Mouse (Mus musculus) lung, postnatal 14 days (tissue): ENCODE measurements around the gene Ssc4d.

ENCODE experiments used
- DNase-seq: peaks from one replicate; pipeline ENCODE4 v3.0.0; 2021

Ssc4d gene

DNA sequence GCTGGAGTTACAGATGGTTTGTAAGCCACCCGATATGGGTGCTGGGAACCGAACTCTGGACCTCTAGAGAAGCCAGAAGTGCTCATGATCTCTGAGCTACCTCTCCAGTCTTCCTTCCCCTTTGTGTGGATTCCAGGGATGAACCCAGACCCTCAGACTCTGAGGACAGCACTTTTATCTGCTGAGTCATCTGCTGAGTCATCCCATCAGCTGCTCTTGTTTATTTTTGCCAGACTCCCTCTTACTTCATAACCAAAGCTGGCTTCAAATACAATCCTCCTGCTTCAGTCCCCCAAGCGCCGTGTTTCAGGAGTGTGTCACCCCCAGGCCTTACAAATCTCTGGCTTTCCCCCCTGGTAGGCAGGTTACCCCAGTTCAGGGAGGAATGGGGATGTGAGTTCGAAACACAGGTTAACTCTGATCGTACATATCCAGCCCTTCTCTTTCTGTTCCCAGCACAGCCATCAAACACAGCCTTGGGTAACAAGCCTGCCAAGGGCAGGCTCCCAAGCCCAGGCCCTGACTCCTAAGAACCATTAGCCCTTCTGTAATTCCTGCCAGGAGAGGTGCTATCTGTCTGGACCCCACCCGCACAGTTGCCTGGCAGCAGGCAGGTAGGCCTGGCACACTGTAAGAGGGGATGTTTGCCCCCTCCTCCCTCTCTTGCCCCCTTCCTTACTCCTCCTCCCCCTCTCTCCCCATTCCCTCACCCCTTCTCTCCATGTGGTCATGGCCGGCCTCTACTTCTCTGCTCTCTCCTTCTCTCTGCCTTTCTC lies 1.8 kb upstream of the Ssc4d start:
- no peak for DNase-seq

DNA sequence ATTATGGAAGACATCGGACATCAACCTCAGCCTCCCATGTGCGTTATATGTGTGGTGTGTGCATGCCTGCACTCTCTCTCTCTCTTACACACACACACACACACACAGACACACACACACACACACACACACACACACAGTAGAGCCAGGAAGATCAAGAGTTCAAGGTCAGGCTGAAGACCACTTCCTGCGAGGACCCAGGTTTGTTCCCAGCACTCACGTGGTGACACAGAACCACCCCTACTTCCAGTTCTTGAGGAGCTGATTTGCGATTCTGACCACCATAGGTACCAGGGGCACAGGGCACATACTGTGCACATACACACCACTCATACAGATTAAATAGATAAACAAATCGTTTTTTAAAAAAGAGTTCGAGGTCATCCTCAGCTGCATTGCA lies 2.5 kb downstream of the Ssc4d start:
- DNase-seq = no peak

DNA sequence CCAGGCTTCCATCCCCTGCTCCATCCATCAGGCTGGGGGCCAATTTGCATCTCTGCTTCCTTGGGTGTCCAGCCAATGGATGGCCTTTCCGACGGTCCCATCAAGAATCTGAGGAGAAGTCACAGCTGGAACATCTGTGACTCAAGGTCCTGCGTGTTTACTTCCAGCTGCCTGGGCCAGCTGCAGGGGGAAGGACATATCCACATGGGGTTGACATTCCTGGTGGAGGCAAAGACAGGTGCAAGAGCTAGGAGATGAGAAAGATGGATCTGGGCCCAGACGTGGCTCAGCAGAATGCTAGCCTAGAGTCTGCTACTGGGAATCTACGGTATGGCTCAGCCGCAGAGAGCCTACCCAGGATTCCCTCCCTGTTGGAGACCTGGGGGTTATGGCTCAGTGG lies 4.1 kb downstream of the Ssc4d start:
- no peak for DNase-seq

DNA sequence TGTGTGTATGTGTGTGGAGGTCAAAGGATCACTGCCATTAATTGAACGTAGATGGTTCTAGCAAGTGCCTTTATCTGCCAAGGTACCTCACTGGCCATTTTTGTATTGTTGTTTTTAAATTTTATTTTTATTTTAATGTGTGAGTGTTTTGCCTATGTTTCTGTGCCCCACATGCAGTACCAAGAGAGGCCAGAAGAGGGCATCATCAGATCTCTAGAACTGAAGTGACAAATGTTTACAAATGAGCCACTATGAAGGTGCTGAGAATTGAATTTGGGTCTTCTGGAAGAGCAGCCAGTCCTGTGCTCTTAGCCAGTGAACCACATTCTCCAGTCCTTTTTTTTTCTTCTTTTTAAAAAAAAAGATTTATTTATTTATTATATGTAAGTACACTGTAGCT lies 5.5 kb downstream of the Ssc4d start:
- peak; percentile 68 for DNase-seq

DNA sequence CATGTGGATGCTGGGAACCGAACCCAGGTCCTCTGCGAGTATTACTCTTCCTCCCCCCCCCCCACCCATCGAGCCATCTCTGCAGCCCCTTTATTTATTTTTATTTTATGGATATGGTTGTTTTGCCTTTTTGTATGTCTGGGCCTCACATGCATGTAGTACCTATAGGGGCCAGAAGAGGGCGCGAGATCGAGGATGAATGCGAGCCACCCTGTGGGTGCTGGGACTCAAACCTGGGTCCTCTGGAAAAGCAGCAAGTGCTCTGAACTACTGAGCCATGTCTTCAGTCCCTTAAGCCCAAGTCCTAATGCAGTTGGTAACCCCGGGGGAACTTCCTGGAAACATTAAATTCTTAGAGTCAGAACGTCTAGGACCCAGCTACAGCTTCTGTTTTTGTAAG lies 7.5 kb downstream of the Ssc4d start:
- DNase-seq = peak; percentile 14

DNA sequence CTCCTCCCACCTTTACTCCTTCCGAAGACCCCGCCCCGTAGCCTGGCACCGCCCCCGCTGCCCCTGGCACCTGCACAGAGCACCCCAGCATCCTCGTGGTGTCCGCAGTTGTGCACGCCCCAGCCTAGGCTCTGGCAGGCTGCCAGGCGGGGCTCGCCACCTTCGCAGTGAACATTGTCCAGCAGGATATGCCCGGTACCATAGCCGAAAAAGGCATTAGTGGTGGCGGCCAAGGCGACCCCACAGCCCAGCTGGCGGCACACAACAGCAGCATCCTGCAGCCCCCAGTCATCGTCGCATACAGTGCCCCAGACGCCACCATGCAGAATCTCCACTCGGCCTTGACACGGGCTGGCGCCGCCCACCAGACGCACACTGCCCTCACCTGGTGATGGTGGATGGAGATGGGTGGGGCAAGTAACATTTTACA lies 8.8 kb downstream of the Ssc4d start:
- DNase-seq = peak; percentile 21

DNA sequence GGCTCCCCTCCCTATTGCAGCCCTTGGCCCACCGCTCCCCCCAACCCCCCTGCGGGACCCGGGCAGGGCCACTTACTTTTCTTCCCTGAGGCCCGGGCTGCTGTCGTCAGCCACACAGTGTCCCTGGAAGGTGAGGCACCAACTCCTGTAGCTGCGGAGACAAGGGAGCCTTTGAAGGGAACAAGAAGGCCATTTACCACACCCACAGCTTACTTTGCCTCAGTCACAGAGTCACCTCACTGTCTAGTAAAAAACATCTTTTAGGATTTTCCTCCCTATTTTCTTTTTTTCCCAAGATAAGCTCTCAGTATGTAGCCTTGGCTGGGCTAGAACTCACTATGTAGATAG lies 11.1 kb downstream of the Ssc4d start:
- no peak for DNase-seq

DNA sequence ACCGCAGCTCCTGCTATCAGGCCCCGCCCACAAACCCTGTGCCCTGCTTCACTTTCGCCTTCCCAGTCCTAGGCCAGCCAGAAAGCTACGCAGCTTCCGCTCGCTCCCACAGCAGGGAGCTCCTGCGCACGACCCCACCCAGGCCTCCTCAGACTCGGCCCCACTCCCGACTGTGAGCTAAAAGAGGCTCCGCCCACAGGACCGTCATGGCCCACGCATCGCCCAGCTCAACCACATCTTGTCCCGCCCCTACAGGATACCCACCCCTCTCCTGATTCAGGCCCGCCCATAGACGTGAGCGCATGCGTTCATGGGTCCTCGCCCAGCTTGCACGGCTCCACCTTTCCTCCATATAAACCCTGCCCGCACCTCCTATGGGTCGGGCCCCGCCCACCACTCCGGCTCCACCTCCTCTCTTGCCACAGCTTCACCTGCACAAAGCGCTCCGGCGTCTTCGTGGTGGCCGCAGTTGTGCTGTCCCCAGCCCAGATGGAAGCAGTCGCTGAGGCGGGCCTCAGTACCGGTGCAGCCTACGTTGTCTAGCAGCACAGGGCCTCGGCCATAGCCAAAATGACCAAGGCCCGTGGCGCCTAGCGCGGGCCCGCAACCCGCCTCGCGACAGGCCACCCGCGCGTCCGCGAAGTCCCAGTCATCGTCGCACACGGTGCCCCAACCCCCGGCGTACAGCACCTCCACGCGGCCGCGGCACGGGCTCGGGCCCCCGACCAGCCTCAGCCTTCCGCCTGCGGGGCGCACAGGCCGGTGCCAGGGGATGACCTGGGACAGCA lies 11.6 kb downstream of the Ssc4d start:
- DNase-seq = peak; percentile 98

DNA sequence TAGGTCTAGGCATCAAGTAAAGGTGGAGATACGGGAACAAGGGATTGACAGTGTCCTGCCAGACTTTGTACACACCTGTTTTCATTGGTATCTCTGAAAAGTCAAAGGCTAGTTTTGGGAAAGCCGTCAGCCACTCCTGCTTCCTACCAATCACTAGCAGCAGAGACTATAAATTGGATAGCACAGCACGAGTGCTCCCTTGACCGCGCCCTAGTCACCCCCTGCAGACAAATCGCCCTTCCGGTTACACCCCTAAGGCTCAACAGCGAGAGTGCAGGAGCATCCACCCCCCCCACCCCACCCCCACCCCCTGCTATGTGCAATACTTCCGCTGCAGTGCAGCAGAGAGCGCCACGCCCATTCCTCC lies 12.2 kb downstream of the Ssc4d start:
- no peak for DNase-seq

DNA sequence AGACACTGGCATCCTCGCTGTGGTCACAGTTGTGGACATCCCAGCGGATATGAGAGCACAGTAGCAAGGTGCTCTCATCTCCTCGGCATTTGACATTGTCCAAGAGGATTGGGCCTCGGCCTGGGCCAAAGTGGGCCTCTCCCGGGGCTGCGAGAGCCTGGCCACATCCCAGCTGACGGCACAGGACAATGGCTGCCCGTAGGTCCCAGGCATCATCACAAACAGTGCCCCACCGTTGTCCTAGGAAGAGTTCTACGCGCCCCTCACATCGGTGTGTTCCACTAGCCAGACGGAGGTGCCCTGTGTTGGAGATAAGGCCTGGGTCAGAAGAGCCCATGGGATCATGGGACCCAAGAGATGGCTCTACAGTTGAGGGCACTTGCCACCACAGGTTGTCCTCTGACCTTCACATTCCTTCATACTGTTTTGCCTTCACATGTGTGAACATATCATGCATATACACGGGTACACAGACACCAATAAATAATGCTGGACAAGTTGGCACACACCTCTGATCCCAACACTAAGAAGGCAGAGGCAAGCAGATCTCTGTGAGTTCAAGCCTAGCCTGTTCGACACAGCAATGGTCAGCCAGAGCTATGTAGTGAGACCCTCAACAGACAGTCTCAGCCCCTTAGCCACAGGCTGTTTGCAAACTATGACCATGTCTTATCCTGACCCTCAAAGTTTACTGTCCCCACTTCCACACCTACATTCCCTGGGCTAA lies 13.3 kb downstream of the Ssc4d start:
- DNase-seq = no peak

DNA sequence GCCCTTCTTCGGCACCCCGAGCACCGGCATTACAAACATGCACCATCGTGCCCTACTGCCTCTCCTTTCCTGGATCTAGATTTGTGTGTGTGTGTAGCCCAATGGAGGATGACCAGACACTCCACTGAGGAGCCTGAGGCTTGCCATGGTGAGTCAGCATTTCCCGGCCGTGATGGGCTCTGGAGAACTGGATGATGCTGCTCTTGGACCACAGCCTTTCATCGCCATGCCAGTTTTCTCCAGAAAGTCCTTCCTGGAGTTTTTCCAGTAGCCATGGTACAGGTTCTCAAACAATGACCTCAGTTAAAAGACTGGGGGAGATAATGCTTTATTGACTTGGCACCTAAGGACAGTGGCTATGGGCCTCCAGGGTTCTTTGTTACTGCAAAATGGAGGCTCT lies 14.4 kb downstream of the Ssc4d start:
- no peak for DNase-seq

DNA sequence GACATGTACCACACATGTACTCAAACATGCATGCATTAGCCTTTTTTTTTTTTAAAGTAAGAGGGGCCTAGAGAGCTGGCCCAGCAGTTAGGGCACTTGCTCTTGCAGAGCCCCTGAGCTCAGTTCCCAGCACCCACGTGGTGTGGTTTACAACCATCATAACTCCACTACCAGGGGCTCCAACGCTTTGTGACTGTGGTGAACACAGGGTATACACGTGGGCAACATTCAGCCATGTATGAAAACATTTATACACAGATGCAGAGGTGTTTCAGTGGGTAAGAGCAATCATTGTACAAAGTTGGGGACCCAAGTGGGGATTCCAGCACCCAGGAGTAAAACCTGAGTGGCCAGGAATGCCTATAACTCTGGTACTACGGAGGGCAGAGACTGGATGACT lies 16.0 kb downstream of the Ssc4d start:
- no peak for DNase-seq

DNA sequence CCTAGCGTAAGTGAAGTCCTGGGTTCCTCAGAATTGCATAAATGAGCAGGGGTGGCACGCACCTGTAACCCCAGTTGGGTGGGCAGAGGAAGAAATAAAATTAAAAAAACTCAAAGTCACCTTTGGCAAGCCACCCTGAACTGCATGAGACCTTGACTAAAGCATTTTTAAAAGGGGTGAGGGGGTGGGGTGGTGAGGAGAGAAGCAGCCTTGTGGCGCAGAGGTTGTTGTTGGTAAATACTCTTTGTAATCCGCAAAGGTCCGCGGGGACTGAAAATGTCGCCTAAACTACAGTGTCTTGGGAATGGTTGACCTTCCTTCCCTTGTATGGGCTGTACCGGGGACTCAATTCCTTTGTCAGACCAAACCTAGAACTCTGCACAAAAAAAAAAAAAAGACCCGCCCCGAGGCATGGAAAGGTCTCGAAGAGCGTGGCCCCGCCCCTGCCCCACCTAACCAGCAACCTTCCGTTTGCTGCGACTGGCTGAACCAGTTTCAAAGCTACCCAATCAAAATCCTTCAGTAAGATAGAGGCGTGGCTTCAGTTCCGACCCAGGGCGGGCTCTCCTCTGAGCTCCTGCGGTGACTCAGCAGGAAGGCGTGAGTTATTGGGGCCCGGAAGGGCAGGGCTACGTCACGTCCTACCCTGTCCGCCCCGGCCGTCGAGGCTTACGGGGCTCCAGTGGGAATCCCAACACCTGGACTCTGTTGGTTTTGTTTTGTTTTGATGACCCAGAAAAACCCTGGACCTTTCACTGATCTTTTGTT lies 16.9 kb downstream of the Ssc4d start:
- peak; percentile 91 for DNase-seq

DNA sequence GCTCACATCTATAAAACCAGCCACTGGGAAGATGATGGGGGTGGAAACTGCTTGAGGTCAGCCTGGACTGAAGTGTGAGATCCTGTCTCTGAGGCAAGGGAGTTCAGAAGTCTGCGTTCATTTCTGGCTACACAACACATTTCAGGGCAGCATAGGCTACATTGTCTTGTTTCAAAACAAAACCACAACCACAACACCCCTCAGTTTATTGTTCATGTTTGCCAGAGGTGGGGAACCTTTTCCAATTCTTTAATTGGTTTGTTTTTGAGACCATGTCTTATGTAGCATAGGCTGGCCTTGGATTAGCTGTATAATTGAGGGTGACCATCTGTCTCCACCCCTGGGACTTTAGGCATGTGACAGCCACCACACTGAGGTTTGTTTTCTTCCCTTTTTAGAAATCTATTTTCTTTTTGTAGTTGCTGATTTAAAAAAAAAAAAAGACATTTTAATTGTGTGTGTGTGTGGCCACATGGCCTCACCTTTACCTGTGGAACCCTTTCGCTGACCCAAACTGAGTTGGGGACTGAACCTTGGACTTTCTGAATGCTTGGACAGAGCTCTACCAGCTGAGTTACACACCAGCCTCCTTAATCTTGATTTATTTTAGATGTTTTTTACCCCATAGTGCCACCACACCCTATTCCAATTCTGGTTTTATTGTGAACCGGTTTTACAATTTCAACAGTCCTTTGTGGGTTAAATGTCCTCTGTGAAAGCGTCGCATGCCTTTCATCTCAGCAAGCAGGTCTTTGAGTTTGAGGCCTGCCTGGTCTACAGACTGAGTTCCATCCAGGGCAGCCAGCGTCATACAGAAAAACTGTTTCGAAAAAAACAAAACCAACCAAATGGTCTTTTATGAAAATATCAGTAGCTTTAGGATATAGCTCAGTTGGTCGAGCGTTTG lies 17.8 kb downstream of the Ssc4d start:
- DNase-seq = no peak

DNA sequence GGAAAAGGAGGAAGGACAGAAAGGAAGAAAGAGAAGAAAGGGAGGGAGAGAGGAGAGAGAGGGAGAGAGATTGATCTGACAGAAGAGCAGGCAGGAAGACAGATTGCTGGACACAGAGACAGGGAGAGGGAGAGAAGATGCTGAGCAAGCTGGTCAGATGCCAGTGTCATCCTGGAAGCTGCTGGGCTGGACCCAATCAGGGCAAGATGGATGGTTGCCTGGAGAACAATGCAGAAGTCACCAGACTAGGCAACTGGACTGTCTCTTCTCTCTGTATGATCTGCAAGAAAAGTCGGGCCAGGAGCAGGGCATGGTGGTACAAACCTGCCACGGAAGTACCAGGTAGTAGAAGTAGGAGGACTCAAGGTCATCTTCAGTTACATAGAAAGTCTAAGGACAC lies 21.5 kb downstream of the Ssc4d start:
- DNase-seq = no peak

DNA sequence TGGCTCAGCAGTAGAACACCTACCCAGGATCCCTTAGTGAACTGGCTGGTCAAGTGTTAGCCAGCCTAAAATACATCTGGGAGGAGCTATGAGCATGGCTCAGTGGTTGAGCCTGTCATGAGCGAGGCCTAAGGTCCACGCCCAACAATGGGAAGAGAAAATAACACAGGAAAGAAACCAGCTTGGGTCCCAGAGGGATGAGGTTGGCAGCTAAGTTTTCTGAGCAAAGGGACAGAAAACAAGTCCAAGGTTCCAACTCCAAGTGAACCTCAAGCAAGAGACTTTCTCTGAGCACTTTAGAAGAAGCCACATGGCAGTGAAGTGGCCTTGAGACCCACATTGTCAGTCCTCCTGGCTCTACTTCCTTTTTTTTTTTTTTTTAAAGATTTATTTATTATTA lies 22.7 kb downstream of the Ssc4d start:
- no peak for DNase-seq

DNA sequence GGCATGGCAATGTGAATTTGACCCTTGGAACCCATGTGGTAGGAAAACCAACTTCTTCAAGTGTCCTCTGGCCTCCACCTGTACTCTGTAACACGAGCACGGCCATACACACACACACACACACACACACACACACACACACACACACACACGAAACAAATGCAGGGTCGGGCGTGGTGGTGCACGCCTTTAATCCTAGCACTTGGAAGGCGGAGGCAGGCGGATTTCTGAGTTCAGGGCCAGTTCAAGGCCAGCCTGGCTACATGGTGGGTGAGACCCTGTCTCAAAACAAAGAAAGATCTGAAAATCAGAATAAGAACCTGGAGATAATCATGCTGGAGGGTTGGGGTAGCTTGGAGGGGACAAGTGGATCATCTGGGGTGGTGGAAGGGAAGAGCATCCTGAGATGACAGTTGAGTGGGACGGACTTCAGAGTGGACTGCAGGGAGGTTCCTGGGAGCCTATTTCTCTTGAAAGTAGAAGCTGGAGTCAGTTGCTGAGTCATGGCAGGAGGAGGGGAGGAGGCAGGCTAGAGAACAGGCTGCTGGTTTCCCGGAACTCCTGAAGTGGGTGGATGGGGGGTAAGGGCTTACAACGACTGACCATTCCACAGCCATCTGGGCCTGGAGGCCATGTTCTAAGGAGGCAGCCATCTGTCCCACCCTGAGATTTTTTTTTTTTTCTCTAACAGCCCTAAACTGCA lies 23.5 kb downstream of the Ssc4d start:
- no peak for DNase-seq

DNA sequence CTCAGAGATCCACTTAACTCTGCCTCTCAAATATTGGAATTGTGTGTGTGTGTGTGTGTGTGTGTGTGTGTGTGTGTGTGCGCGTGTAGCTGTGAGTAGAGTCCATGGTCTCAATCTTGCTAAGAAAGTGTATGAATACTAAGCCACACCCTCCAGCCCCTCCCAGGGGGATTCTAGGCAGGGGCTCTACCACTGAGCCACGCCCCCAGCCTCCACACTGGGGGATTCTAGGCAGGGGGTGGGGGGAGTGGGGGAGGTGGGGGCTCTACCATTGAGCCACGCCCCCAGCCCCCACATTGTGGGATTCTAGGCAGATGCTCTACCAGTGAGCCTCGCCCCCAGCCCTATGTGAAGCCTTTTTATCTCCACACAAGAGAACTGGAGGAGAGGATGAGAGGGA lies 27.7 kb downstream of the Ssc4d start:
- no peak for DNase-seq

DNA sequence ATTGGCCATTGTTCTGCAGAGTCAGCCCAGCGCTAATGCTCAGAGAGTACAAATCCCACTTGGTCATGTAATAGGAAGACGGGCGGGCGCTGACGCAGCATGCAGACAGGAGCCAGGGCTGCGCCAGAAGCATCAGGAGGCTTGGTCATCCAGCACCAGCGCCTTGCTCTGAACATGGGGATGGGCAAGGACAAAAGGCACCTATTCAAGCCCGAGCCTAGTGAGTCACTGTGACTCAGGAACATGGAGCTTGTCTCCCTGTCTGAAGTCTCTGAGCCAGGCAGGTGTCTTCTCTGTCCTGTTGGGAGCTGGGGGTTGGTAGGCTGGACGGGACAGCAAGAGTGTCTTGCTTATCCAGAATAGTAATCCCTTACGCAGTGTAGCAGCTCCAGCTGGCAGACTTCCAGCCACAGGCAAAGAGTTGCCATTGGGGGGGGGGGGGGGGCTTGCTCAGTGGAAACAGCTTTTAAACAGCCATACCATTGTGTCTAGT lies 28.4 kb downstream of the Ssc4d start:
- peak; percentile 20 for DNase-seq

DNA sequence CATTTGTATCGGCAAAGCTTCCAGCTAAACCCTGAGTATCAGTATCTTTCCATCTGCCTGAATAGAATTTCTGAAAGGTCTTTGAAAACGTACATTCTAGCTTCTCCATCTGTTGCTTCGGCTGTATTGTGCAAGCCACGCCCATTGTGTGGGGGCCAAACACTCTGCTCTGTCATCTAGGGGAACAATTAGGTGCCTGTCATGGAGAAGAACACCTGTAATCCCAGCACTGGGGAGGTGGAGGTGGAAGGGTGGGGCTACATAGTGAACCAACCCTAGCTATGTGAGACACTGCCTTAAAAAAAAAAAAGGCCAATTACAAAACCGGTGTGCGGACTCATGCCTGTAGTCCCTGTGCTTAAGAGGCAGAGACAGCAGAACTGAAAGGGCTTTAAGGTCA lies 31.6 kb downstream of the Ssc4d start:
- no peak for DNase-seq

DNA sequence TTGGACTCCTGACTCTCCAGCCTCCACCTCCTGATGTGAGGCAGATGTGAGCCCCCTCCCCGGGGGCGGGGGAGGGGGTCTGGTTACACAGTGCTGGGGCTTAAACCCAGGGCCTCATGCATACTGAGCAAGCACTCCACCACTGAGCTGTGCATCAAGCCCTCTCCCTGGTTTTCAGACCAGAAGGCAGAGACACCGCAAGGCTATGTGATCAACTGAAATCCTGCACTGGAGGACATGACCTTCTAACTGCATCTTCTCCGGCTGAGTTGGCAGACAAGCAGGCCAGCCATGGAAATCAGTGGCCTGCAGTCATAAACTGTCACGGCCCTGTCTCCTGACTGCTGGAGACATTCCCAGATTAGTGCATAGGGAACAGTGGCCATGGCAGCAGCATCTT lies 33.7 kb downstream of the Ssc4d start:
- DNase-seq = no peak
